Mouse (Mus musculus) skeletal muscle tissue, adult 2 months (tissue): ENCODE data around the gene Carns1.

Source experiments
- DNase-seq: peaks from one replicate; pipeline ENCODE4 v3.0.0-alpha.2; 2012; ENCODE audit warnings: low read depth, low spot score

Carns1 gene

DNA sequence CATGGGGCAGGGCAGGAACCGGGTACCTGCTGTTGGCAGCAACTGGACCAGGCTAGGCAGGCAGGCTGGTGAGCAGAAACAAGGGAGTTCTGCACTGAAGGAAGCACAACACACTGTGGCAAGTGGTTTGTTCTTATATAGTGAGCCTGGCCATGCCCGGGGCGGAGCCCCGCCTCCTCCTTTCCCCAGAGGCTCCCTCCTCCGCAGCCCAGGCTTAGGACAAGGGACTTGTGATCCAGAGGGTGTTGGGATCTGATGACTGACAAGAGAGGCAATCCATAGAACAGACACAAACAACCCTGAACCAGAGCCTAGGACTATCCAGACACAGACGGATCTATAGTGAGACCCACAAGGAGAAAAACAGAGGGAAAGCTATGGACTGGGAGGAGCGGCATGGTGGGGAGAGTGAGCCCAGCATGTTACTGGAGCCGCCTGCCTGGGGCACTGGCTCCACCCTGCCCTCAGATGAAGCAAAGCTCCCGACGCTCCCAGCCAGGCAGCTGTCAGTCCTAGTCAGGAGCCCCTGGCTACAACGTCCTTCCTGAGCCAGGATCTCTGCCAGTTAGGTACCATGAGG, at the start of gene Carns1:
Gene Carns1, minus strand, starts transcription at position 112 of the 580 bp plus-strand sequence.
- peak; percentile 80 for DNase-seq

DNA sequence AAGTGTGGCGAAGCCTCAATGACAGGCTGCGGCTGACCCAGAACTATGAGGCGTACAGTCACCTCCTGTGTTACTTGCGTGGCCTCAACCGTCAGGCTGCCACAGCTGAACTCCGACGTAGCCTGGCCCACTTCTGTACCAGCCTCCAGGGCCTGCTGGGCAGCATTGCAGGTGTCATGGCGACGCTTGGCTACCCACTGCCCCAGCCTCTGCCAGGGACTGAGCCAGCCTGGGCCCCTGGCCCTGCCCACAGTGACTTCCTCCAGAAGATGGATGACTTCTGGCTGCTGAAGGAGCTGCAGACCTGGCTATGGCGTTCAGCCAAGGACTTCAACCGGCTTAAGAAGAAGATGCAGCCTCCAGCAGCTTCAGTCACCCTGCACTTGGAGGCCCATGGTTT, 46.9 kb upstream of the Carns1 start:
- no peak for DNase-seq

- DNase-seq, result no peak
Observed at GRCm38 (mm10) chr19:4220957-4221743, 45.9 kb upstream of the Carns1 start.

GRCm38 (mm10) chr19:4220416-4220815, 45.1 kb upstream of the Carns1 start:
- no peak for DNase-seq

DNA sequence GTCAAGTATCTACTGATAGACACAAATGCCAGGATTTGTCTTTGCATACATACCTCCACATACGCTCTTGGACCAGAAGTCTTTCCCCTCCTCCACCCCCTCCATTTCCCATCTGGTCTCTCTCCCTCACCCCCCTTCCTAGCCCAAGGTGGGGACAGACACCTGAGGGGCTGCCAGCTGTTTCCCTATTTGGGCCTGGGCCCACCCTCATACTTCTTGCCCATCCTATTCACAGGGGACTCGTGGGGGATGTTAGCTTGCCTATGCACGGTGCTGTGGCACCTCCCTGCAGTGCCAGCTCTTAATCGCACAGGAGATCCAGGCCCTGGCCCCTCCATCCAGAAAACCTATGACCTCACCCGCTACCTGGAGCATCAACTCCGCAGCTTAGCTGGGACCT, 44.7 kb upstream of the Carns1 start:
- no peak for DNase-seq

DNA sequence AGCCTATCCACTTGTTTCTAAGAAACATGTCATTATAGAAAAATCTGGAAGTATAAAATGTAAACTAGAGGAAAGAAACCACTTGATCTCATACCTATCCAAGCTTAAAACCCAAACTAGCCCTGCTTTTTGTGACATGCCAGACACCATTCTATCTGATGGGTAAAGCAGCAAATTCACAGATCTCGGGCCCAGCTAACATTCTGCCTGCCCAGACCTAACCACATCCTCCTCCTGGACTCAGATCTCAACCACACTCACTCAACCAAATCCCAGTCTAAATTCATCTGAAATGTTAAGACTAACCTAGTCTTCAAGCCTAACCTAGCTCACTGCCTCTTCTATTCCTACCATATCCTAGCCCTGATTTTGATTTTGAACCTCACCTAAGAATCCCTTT, 43.5 kb upstream of the Carns1 start:
- no peak for DNase-seq

DNA sequence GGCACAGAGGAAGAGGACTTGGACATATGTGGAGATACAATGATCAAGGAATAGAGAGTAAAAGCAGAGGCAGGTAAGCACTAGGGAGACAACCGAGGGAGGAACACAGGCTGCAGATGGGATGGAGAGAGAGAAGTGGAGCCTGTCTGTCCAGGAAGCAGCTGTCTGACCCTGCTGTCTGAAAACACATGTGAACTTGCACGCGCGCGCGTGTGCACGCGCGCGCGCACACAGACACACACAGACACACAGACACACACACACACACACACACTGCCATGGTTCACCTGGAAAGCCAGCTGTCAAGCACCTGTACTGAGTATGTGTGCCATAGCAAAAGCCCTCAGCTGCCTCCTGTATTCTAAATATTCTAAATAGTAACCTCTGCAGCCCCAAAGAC, 43.0 kb upstream of the Carns1 start:
- no peak for DNase-seq

DNA sequence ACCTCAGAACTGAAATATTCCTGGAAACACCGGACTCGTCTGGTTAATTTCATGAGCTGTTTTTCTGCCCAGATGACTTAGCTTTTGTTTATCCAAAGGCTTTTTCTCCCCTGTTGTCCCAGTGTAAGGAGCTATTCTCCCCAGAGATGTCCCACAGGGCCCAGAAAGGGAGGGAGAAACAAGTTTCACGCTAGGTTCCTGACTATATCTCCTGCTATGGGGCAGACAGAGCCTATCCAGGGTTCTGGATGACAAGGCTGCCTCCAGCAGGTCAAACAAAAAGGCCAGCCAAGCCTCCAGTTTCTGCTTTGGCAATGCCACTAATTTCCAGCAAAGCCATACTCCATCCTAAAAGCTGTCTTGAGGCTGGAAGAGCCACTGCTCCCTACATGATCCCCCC, 42.6 kb upstream of the Carns1 start:
- DNase-seq, result no peak

DNA sequence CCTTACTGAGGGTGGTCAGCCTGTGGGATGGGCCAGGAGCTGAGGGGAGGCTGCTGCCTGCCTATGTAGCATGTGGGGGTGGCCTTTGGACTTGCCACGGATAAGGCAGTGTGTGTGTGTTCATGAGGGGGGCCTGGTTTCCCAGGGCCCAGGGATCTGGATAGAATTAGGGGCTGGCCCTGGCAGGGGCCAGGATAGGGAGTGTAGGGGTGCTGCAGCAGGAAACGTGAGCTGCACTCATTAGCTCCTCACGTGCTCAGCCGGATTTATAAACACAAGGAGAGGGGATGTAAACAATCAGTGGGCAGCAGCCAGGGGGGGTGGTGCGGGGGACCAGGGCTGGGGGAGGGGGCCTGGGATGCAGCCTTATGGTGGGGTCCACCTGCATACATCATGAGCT, 41.9 kb upstream of the Carns1 start:
- DNase-seq, result no peak

DNA sequence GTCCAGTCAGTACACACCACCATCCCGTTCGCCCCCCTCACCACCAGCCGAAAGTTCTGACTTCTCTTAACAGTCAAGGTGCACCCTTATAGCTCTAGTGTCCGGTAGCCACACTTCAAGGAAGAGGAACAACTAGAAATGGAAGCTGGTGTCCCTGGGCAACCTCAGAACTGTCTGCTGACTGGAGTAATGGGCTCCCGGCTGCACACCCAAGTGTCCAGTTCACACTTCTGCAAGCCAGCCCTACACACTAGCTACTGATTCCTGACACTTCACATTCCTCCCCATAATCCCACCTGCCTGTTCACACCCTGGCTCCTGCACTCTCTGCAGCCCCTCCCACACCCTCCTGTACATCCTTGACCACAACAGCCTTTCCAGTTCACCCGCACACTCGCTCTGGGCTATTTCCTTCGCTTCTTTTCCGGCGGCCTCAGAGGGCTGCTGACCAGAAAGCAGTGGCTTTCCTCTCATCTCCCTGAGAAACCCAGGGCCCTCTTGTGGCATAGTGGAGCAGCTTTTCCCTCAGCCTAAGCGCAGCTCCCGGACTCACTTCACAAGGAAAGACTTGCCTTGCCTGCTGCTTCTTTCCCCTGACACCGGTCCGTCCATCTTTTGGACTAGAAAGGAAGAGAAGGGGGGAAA, 40.9 kb upstream of the Carns1 start:
- no peak for DNase-seq

GRCm38 (mm10) chr19:4215451-4215840, 40.2 kb upstream of the Carns1 start:
- no peak for DNase-seq

DNA sequence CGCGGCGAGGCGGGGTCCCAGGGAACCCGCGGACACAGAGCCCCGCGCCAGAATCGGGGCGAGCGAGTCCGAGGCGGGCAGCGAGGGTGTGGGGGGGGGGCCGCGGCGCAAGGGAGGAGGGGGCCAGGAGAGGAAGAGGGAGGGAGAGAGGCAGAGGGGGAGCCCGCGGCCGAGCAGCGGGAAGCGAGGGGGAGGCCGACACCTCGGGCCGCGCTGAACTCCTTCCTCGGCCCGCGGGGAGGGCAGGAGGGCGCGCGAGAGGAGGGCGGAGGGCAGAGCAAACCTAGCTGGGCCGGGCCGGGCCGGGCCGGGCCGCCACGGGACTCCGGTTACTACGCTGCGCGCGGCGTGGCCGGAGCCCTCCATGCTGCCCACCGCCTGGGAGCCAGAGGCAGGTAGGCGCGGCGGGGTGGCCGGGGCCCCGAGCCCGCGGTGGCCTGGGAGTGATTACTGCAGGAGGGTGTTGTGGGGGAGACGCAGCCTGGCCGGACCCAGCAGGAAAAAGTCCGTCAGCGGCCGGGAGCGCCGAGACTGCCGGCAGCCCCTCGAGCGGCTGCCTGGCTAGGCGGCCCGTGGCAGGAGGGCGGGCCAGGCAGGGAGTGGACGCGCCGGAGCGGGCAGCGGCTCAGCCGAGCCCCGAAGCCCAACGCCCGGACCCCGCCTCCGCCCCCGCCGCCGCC, 39.6 kb upstream of the Carns1 start:
- DNase-seq, result no peak

- no peak for DNase-seq
Observed at GRCm38 (mm10) chr19:4214071-4214770, 38.9 kb upstream of the Carns1 start, which contains the start of the genes Clcf1 and AC109138.7. Gene Clcf1, plus strand, starts transcription at chr19:4214238. Gene AC109138.7, plus strand, starts transcription at chr19:4214357.

DNA sequence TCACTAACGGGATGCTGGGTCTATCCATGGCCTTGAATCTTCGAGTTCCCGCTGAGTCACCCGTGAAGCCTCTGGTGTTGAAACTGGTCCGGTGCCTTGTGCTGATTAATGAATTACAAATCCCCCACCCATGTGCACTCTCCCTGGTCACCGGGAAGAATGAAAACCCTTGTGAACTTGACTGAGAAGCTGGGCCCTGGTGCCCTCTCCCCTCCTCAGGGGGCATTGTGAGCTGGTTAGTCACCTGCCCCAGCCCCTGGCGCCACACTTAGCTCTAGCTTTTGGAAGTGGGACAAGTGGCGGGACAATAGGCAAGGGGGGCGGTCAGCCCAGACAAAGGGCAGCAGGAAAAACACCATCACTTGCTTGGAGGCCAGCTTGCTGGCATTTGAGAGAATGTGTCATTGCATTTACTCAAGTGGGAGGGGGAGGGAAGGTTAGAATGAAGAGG, 38.3 kb upstream of the Carns1 start:
- DNase-seq, result no peak

GRCm38 (mm10) chr19:4211891-4212588, 36.8 kb upstream of the Carns1 start:
- no peak for DNase-seq

GRCm38 (mm10) chr19:4208563-4208962, 33.3 kb upstream of the Carns1 start:
- DNase-seq, result no peak

DNA sequence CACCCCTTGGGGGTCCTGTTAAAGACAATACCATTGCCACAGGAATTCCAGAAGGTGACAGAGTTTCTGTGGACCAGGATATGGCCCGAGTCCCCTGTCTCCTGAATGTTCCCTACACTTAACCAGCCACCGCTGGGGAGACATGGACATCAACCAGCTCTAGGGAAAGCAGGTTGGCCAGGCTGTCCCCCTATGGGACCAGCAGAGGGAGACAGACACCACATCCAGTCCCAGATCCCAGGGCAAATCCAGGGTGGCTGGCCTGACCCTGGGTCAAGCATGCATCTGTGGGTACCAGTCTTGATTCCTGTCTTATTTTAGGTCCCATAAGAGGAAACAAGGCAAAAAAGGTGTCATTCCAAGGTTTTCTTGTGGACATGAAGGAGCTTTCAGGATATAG, 31.7 kb upstream of the Carns1 start:
- DNase-seq, result peak; percentile 69

DNA sequence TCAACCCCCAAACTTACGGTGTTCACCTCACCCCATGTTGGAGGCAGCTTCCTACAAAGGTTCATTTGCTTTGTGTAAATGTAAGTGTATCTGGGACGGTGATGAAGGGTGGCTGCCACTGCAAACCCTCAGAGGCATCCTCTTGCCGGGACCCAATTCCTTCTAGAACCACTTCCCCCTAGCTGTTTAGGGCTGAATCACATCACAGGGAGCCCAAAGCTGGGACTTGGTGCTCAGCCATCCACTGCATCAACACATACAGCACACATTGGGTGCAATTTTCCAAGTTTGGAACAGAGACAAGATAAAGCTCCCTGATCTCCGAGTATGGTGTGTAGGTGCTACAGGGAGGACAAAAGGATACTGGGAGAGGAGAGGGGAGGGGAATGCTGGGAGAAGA, 29.6 kb upstream of the Carns1 start:
- no peak for DNase-seq

GRCm38 (mm10) chr19:4203604-4204326, 28.5 kb upstream of the Carns1 start:
- no peak for DNase-seq

- no peak for DNase-seq
Observed at GRCm38 (mm10) chr19:4203148-4203547, 27.9 kb upstream of the Carns1 start.
